Mouse (Mus musculus) small intestine, adult 2 months (tissue): Measurements from ENCODE around the gene Foxn4. TPM values are rescaled to one million over a fixed set of nuclear protein-coding genes. Genes with fewer than 3 reads are reported as not detected.
A peak's percentile ranks its signal among the peaks of the same experiment; 100 is the strongest.

Experiments
- H3K27ac ChIP-seq: fragments of 200-500 bp; 2 replicates; pipeline ENCODE4 v1.5.1; 2012; ENCODE audit warnings: low read depth, low read length, control low read depth, inconsistent platforms; ENCODE audit not compliant: insufficient read depth
- H3K27me3 ChIP-seq: fragments of 200-500 bp; 2 replicates; pipeline ENCODE4 v1.6.1; 2012; ENCODE audit warnings: mild to moderate bottlenecking, moderate library complexity, low read length, inconsistent platforms; ENCODE audit not compliant: control insufficient read depth, insufficient read depth
- H3K36me3 ChIP-seq: fragments of 200-500 bp; 2 replicates; pipeline ENCODE4 v1.6.1; 2012; ENCODE audit warnings: mild to moderate bottlenecking, low read length, control low read depth, inconsistent platforms; ENCODE audit not compliant: control insufficient read depth, insufficient read depth
- H3K4me1 ChIP-seq: fragments of 200-500 bp; 2 replicates; pipeline ENCODE4 v1.6.1; 2012; ENCODE audit warnings: low read length, inconsistent platforms, mixed read lengths; ENCODE audit not compliant: control insufficient read depth, insufficient read depth, insufficient read length
- H3K4me3 ChIP-seq: fragments of 200-500 bp; 2 replicates; pipeline ENCODE4 v1.5.1; 2012; ENCODE audit warnings: low read depth, mild to moderate bottlenecking, control low read depth, inconsistent platforms, low read length, moderate library complexity
- CTCF ChIP-seq: fragments of 200-500 bp; IDR thresholded peaks from 2 replicates; pipeline ENCODE4 v1.5.1; 2012; ENCODE audit warnings: low read depth, mild to moderate bottlenecking, control low read depth, inconsistent platforms, low read length, moderate library complexity, mixed read lengths; ENCODE audit not compliant: insufficient replicate concordance, insufficient read length; ENCODE audit errors: extremely low read depth
- POLR2A ChIP-seq: fragments of 200-500 bp; IDR thresholded peaks from 2 replicates; pipeline ENCODE4 v1.6.1; 2012; ENCODE audit warnings: low read depth, mild to moderate bottlenecking, control low read depth, inconsistent platforms, low read length, moderate library complexity
- WGBS: fragments of 180-500 bp; shearing (Covaris S2); methylation state at CpG from one replicate; pipeline ENCODE4 v1.1.7; 2018; 5-methylcytosine and 5-hydroxymethylcytosine counted together
- polyA plus RNA-seq: library from polyadenylated mRNA; depleted of rRNA; stranded (reverse); fragments of >200 nt; gene quantifications from 2 replicates; pipeline ENCODE4 v1.2.3, GENCODE M21; 2012

Foxn4 gene
- polyA plus RNA-seq, 1 experiment: not detected

DNA sequence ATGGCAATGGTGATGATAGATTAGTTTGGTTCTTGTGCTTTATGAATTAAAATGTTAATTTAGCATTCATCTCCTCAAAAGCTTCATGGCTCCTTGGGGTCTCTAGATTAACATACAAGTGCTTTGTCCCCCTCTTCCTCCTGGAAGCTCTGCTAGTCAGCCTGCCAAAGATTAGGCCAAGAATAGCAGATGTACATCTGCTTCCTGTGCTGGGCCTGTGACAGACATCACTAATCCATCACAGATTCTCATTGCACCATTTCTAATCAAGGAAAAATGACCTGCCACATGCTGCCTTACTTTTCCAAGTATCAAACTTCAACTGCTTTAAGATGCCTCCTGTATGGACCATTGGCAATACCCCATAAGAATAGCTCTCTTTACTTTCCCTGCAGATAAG lies 12.1 kb downstream of the Foxn4 start:
- no peaks in the 10 kb centered on the region for H3K36me3 ChIP-seq
- H3K4me1 ChIP-seq: no peaks in the 10 kb centered on the region
- H3K4me3 ChIP-seq: no peak overlapping the region
- no peaks in the 10 kb centered on the region for H3K27me3 ChIP-seq
- no peak for TF ChIP-seq POLR2A
- TF ChIP-seq CTCF: no peak
- H3K27ac ChIP-seq: no peak overlapping the region

DNA sequence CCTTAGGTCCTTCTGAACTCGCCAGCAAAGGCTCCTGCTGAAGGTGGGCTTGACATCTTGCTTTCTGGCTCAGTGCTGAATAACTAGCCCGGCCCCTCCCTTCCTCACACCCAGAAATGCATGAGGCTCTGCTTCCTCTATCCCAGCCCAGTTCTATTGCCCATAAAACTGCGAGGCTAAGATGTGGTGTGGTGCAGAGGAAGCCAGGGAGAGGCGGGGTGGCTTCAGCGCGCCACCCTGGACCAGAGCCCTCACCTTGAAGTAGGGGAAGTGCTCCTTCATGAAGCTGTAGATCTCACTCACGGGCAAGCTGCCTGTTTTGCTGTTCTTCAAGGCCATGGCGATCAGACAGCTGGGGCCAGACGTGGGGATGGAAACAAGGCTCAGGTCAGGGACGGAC lies 14.1 kb downstream of the Foxn4 start:
- Histone ChIP-seq H3K27ac (no peak overlapping the region), H3K4me1 (no peaks in the 10 kb centered on the region), H3K27me3 (no peaks in the 10 kb centered on the region), H3K4me3 (no peak overlapping the region), H3K36me3 (no peaks in the 10 kb centered on the region)
- TF ChIP-seq CTCF (no peak), POLR2A (no peak)
- 40% methylated on average over 10 of the region's 10 CpGs for WGBS

DNA sequence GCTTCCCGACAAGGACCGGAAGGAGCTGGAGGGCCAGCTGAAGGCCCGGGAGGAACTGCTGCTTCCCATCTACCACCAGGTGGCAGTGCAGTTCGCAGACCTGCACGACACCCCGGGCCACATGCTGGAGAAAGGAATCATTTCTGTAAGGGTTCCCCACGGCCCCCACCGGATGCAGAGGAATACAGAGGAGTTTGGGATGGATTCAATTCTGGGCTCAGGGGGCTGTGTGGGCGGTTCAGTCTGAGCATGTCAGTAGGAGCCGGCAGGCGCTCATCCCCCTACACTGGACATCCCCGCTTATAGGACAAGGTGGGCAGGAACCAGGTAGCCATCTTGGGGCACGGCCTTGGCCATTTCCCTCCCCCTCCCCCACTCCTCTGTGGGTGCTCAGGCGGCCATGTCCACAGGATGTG lies 25.4 kb downstream of the Foxn4 start:
- WGBS: 20% methylated on average over 14 of the region's 14 CpGs
- Histone ChIP-seq H3K27ac (no peak overlapping the region), H3K4me3 (no peak overlapping the region)

DNA sequence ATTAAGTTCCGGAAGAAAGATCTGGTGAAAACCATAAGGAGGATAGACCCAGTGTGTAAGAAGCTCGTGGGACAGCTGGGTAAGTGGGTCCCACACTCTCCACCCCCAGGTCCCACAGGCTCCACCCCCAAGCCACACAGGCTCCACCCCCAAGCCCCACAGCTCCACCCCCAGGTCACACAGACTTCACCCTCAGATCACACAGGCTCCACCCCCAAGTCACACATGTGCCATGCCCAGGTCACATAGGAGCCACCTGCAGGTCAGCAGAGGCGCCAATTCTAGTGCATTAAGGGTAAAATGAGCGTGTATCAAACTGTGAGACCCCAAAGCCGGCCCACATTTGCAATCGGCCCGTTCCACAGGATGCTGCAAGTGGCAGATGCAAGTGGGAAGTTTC lies 27.1 kb downstream of the Foxn4 start:
- Histone ChIP-seq H3K27me3 (no peaks in the 10 kb centered on the region), H3K27ac (no peak overlapping the region), H3K4me3 (peak overlapping the region; percentile 24; the same call in 1 of the 2 replicates), H3K4me1 (no peaks in the 10 kb centered on the region), H3K36me3 (no peaks in the 10 kb centered on the region)
- WGBS: 64% methylated on average over 7 of the region's 7 CpGs
- no peak for TF ChIP-seq CTCF

More for the DNA sequence above, 25.4 kb downstream of the Foxn4 start:
- H3K27me3 ChIP-seq: no peaks in the 10 kb centered on the region
- peak; percentile 79; the same call in 1 of the 2 replicates for TF ChIP-seq CTCF
- no peak for TF ChIP-seq POLR2A
- H3K36me3 ChIP-seq: no peaks in the 10 kb centered on the region
- H3K4me1 ChIP-seq: no peaks in the 10 kb centered on the region

DNA sequence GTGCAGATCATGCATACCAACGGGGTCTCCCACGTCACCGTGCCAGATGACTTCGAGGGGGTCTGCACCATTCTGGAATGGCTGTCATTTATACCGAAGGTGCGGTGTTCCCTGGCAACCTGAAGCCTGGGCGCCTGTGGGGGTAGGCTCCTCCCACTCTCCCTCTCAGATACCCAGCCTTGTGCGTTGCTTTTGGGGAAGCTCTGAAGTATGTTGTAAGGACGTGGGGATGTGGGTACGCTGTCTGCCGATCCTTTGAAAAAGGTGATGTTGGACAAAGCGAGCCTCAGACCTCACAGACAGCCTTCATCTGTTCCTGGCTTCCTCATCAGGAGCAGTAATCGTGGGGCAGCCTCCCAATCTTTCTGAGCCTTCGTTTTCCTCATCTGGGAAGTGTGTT lies 33.9 kb downstream of the Foxn4 start:
- Histone ChIP-seq H3K27me3 (no peaks in the 10 kb centered on the region), H3K4me1 (no peaks in the 10 kb centered on the region), H3K36me3 (no peaks in the 10 kb centered on the region), H3K27ac (no peak overlapping the region), H3K4me3 (no peak overlapping the region)
- 48% methylated on average over 14 of the region's 14 CpGs for WGBS
- TF ChIP-seq POLR2A (no peak), CTCF (no peak)

DNA sequence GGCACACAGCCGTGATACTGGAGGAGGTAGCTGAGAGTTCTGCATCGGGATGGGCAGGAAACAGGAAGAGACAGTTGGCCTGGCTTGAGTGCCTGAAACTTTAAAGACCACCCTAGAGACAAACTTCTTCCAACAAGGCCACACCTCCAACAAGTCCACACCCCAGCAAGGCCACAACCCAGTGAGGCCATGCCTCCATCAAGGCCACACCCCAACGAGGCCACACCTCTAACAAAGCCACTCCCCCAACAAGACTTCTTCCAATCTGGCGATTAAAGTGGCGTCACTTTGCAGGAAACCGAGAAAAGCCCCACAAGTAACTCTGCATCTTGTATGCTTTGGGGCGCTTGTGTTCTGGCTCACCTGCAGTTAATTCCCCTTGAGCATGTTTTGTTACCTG lies 34.7 kb downstream of the Foxn4 start:
- Histone ChIP-seq H3K4me1 (no peaks in the 10 kb centered on the region), H3K27me3 (no peaks in the 10 kb centered on the region), H3K27ac (no peak overlapping the region), H3K36me3 (no peaks in the 10 kb centered on the region), H3K4me3 (no peak overlapping the region)
- TF ChIP-seq POLR2A: no peak
- TF ChIP-seq CTCF: no peak
- WGBS: 24% methylated on average over 7 of the region's 7 CpGs

DNA sequence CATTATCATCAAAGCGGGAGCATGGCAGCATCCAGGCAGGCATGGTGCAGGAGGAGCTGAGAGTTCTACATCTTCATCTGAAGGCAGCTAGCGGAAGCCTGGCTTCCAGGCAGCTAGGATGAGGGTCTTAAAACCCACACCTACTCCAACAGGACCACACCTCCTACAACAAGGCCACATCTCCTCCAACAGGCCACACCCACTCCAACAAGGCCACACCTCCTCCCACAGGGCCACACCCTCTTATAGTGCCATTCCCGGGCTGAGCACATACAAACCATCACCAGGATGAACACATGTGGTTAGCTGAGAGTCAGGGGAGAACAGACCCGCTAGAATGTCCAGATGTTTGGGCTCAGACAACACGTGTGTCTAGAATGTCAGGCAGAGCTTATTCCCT lies 44.7 kb downstream of the Foxn4 start:
- Histone ChIP-seq H3K4me3 (no peak overlapping the region), H3K27me3 (no peaks in the 10 kb centered on the region), H3K4me1 (no peaks in the 10 kb centered on the region), H3K27ac (no peak overlapping the region), H3K36me3 (no peaks in the 10 kb centered on the region)
- 71% methylated on average over 5 of the region's 5 CpGs for WGBS
- TF ChIP-seq POLR2A (no peak), CTCF (no peak)

DNA sequence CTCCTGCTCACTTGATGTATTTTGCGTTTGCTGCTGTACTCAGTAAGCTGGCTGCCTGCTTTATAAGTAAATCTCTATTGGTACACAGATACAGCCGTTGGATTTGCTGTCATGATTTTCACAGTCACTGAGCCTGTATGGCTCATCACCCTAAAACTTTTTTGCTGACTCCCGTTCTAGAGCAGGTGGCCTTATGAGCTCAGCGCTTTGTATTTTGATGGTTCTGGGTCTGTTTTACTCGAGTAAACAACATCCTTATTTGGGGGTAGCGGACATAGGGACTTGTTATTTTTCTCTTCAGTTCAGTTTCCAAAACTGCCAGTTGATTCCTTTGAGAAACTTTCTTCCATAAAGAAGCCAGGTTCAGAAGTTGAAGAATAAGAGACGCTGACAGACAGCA lies 47.6 kb downstream of the Foxn4 start:
- H3K4me3 ChIP-seq: no peak overlapping the region

More for the DNA sequence above, 47.6 kb downstream of the Foxn4 start:
- no peaks in the 10 kb centered on the region for H3K27me3 ChIP-seq
- H3K27ac ChIP-seq: no peak overlapping the region
- WGBS: 93% methylated on average over 7 of the region's 7 CpGs
- no peaks in the 10 kb centered on the region for H3K4me1 ChIP-seq
- H3K36me3 ChIP-seq: no peaks in the 10 kb centered on the region
- TF ChIP-seq CTCF: no peak
